In genomic region chr6:118010756-118011615, GRCm38 (mm10) we compare ENCODE assay signal across 8 mouse cellular contexts. TPM values are rescaled to one million over a fixed set of nuclear protein-coding genes. Genes with fewer than 3 reads are reported as not detected.
A peak's percentile ranks its signal among the peaks of the same experiment; 100 is the strongest.
DNase-seq lines count a peak whose midpoint lies in the region; ATAC-seq lines count a peak whose summit lies in the region.

Gene Rasgef1a (plus strand): TSS chr6:118011438.

- H3K9ac ChIP-seq in forebrain, embryonic 14.5 days (ENCODE audit: low read length), result peak within 1 kb of the TSS; percentile 61
- H3K9ac ChIP-seq in neural tube, embryonic 14.5 days (replicated peaks; ENCODE audit: low read depth, low read length), result peak within 1 kb of the TSS; percentile 67

- WGBS in forebrain, embryonic 14.5 days, result 11% methylated on average over 54 of the region's 70 CpGs
- WGBS in neural tube, embryonic 14.5 days, result 26% methylated on average over 25 of the region's 70 CpGs

- peaks cover 28% of the 10 kb centered on the region for H3K27me3 ChIP-seq in forebrain, embryonic 14.5 days (replicated peaks; ENCODE audit: control insufficient read depth, insufficient read depth, low read length)
- peaks cover 25% of the 10 kb centered on the region for H3K27me3 ChIP-seq in neural tube, embryonic 14.5 days (ENCODE audit: control insufficient read depth, insufficient read depth, low read length)

- H3K4me3 ChIP-seq in forebrain, embryonic 14.5 days (ENCODE audit: low read depth, low read length), result peak within 1 kb of the TSS; percentile 42
- peak within 1 kb of the TSS; percentile 47 for H3K4me3 ChIP-seq in neural tube, embryonic 14.5 days (ENCODE audit: low read depth, low read length)

- no peaks in the 10 kb centered on the region for H3K36me3 ChIP-seq in forebrain, embryonic 14.5 days (ENCODE audit: control insufficient read depth, insufficient read depth, low read length)
- no peaks in the 10 kb centered on the region for H3K36me3 ChIP-seq in neural tube, embryonic 14.5 days (ENCODE audit: control insufficient read depth, insufficient read depth, low read length)

- ATAC-seq in forebrain, embryonic 14.5 days, result peak; percentile 46
- peak; percentile 69 for ATAC-seq in neural tube, embryonic 14.5 days (ENCODE audit: low read depth)

- DNase-seq in embryo, embryonic 10.5 days (ENCODE audit: low spot score), result peak; percentile 17
- DNase-seq in embryo, embryonic 10 days (ENCODE audit: low spot score), result no peak
- DNase-seq in Muller cell, postnatal 12 days (ENCODE audit: inconsistent ontology term), result peak; percentile 14
- peak; percentile 23 for DNase-seq in forebrain, embryonic 14.5 days (ENCODE audit: low spot score)
- DNase-seq in left cerebral cortex, adult 8-10 months (ENCODE audit: low spot score in 2 of 2), result peak in 1 of 2 experiments; percentile 50
- no peak for DNase-seq in urinary bladder, postnatal 14 days (ENCODE audit: low spot score)
- DNase-seq in spleen, postnatal 36 days (ENCODE audit: low spot score in 2 of 2), result no peak

- peak within 1 kb of the TSS; percentile 80 for H3K4me2 ChIP-seq in forebrain, embryonic 14.5 days (ENCODE audit: low read length)
- H3K4me2 ChIP-seq in neural tube, embryonic 14.5 days (ENCODE audit: low read depth, low read length), result peak within 1 kb of the TSS; percentile 75

- H3K9me3 ChIP-seq in forebrain, embryonic 14.5 days (replicated peaks; ENCODE audit: control insufficient read depth, low read length), result no peaks in the 10 kb centered on the region
- no peaks in the 10 kb centered on the region for H3K9me3 ChIP-seq in neural tube, embryonic 14.5 days (ENCODE audit: control insufficient read depth, low read length)

- peaks cover 3% of the 10 kb centered on the region for H3K4me1 ChIP-seq in forebrain, embryonic 14.5 days (ENCODE audit: control insufficient read depth, insufficient read depth, low read length)
- H3K4me1 ChIP-seq in neural tube, embryonic 14.5 days (ENCODE audit: control insufficient read depth, insufficient read depth, low read length), result peaks cover 2% of the 10 kb centered on the region; the same call in 1 of the 2 replicates

- no peak within 1 kb of the TSS for H3K27ac ChIP-seq in forebrain, embryonic 14.5 days (ENCODE audit: low read depth, low read length)
- H3K27ac ChIP-seq in neural tube, embryonic 14.5 days (ENCODE audit: low read depth, low read length), result no peak within 1 kb of the TSS

RNA-seq across cellular contexts. Expression of gene Rasgef1a, which starts in this region (rescaled TPM):
- 1.4 and 1.5 TPM in 2 replicates for polyA plus RNA-seq in forebrain, embryonic 14.5 days (2014; fragmentation: Nextera tagmentation; extraction: Ambion mirVana)
- 100 to 1,000 TPM; 191 to 234 (median 206) TPM for total RNA-seq in left cerebral cortex, adult 8-10 months (2022)
- polyA plus RNA-seq in neural tube, embryonic 14.5 days (2014; fragmentation: Nextera tagmentation; extraction: Ambion mirVana), result 1.4 and 1.6 TPM in 2 replicates

Comparison
In these comparisons a context has a peak if more than half of its experiments do, and no peak if none do; other contexts are left out.
1. DNase-seq: peak in embryo, embryonic 10.5 days (single experiment), Muller cell, postnatal 12 days (single experiment) and forebrain, embryonic 14.5 days (single experiment); none in embryo, embryonic 10 days (single experiment), urinary bladder, postnatal 14 days (single experiment) and spleen, postnatal 36 days (0 of 2).